9 mouse cellular contexts compared by ENCODE assay signal in genomic region chr5:33668223-33668622, GRCm38 (mm10). TPM values are rescaled to one million over a fixed set of nuclear protein-coding genes. Genes with fewer than 3 reads are reported as not detected.
DNase-seq lines count a peak whose midpoint lies in the region; ATAC-seq and TF ChIP-seq lines count a peak whose summit lies in the region.
"Had no signal": no experiment of that assay in that cellular context is flagged by ENCODE, and none has a peak within 500 bp of the region (broad histone marks: within the 10 kb centered on the region; RNA-seq: fewer than 3 reads in every experiment).

No protein-coding gene starts in this region.

- no peaks in the 10 kb centered on the region for H3K27me3 ChIP-seq in forebrain, postnatal 0 days (ENCODE audit: insufficient read depth, low read length)
- H3K27me3 ChIP-seq in forebrain, embryonic 13.5 days, result no peaks in the 10 kb centered on the region
- H3K27me3 ChIP-seq in limb, embryonic 14.5 days (ENCODE audit: control insufficient read depth, insufficient read depth, low read length), result no peaks in the 10 kb centered on the region
- no peaks in the 10 kb centered on the region for H3K27me3 ChIP-seq in forebrain, embryonic 12.5 days

- TF ChIP-seq POLR2A in limb, embryonic 14.5 days (IDR thresholded peaks at IDR 0.05; ENCODE audit: borderline replicate concordance, extremely low read depth, insufficient read depth, insufficient read length), result no peak

- no peak overlapping the region for H3K4me3 ChIP-seq in forebrain, postnatal 0 days (ENCODE audit: low read depth, low read length)
- H3K4me3 ChIP-seq in forebrain, embryonic 13.5 days, result no peak overlapping the region
- no peak overlapping the region for H3K4me3 ChIP-seq in limb, embryonic 14.5 days (replicated peaks; ENCODE audit: low read length)
- H3K4me3 ChIP-seq in forebrain, embryonic 12.5 days (replicated peaks), result no peak overlapping the region

- no peak overlapping the region for H3K9ac ChIP-seq in forebrain, postnatal 0 days
- H3K9ac ChIP-seq in forebrain, embryonic 13.5 days, result no peak overlapping the region
- no peak overlapping the region for H3K9ac ChIP-seq in limb, embryonic 14.5 days (ENCODE audit: low read depth, low read length, severe bottlenecking)
- H3K9ac ChIP-seq in forebrain, embryonic 12.5 days, result no peak overlapping the region

- peaks cover 8% of the 10 kb centered on the region; the same call in 1 of the 2 replicates for H3K36me3 ChIP-seq in forebrain, postnatal 0 days (ENCODE audit: insufficient read depth)
- H3K36me3 ChIP-seq in forebrain, embryonic 13.5 days (ENCODE audit: poor library complexity, severe bottlenecking), result peaks cover 88% of the 10 kb centered on the region
- peaks cover 81% of the 10 kb centered on the region for H3K36me3 ChIP-seq in limb, embryonic 14.5 days (ENCODE audit: control insufficient read depth, insufficient read depth, low read length)
- peaks cover 89% of the 10 kb centered on the region for H3K36me3 ChIP-seq in forebrain, embryonic 12.5 days (replicated peaks)

- no peak for ATAC-seq in forebrain, postnatal 0 days
- no peak for ATAC-seq in forebrain, embryonic 13.5 days
- 0 out of 2 replicates have a peak, but pooled peaks have one; percentile 34 for ATAC-seq in limb, embryonic 14.5 days (ENCODE audit: low FRiP score, low read depth)
- ATAC-seq in forebrain, embryonic 12.5 days (ENCODE audit: low FRiP score), result no peak

- no peaks in the 10 kb centered on the region for H3K4me1 ChIP-seq in forebrain, postnatal 0 days (ENCODE audit: insufficient read depth)
- H3K4me1 ChIP-seq in forebrain, embryonic 13.5 days, result no peaks in the 10 kb centered on the region
- no peaks in the 10 kb centered on the region for H3K4me1 ChIP-seq in limb, embryonic 14.5 days (ENCODE audit: control insufficient read depth, insufficient read depth, low read length)
- no peaks in the 10 kb centered on the region for H3K4me1 ChIP-seq in forebrain, embryonic 12.5 days

- no peak for DNase-seq in forebrain, postnatal 0 days
- peak; percentile 42 to 55 for DNase-seq in spleen, postnatal 36 days (ENCODE audit: low spot score in 2 of 2)
- no peak for DNase-seq in spleen, adult 12 weeks (ENCODE audit: low spot score)
- peak; percentile 61 for DNase-seq in limb, embryonic 14.5 days (ENCODE audit: low spot score)
- no peak for DNase-seq in right cerebral cortex, postnatal 14 days
- no peak for DNase-seq in frontal cortex, postnatal 10 days (ENCODE audit: low spot score in 2 of 2)
- DNase-seq: heart, postnatal 36 days had no signal

- H3K9me3 ChIP-seq in forebrain, postnatal 0 days (ENCODE audit: low read length), result no peaks in the 10 kb centered on the region
- no peaks in the 10 kb centered on the region for H3K9me3 ChIP-seq in forebrain, embryonic 13.5 days (replicated peaks)
- H3K9me3 ChIP-seq in limb, embryonic 14.5 days (ENCODE audit: control insufficient read depth, low read length), result no peaks in the 10 kb centered on the region
- H3K9me3 ChIP-seq in forebrain, embryonic 12.5 days, result no peaks in the 10 kb centered on the region

- peak; percentile 50 for TF ChIP-seq CTCF in forebrain, postnatal 0 days (IDR thresholded peaks at IDR 0.05; ENCODE audit: low read depth)

- no peak overlapping the region for H3K4me2 ChIP-seq in forebrain, postnatal 0 days (ENCODE audit: low read depth)
- H3K4me2 ChIP-seq in forebrain, embryonic 13.5 days, result no peak overlapping the region
- H3K4me2 ChIP-seq in limb, embryonic 14.5 days (replicated peaks; ENCODE audit: low read depth, low read length, severe bottlenecking), result no peak overlapping the region
- no peak overlapping the region for H3K4me2 ChIP-seq in forebrain, embryonic 12.5 days

- no peak overlapping the region for H3K27ac ChIP-seq in forebrain, postnatal 0 days (ENCODE audit: low read depth, low read length)
- H3K27ac ChIP-seq in forebrain, embryonic 13.5 days, result no peak overlapping the region
- no peak overlapping the region for H3K27ac ChIP-seq in limb, embryonic 14.5 days (replicated peaks; ENCODE audit: low read depth, low read length)
- no peak overlapping the region for H3K27ac ChIP-seq in forebrain, embryonic 12.5 days

RNA-seq across cellular contexts. Expression of gene Tmem129, which starts 10.0 kb away (rescaled TPM):
- 20.6 and 23.9 TPM in 2 replicates for total RNA-seq in forebrain, postnatal 0 days (2014; rRNA removed)
- 15.5 and 20.9 TPM in 2 replicates for polyA plus RNA-seq in forebrain, postnatal 0 days (2015; fragmentation: Nextera tagmentation; extraction: Ambion mirVana)
- 33.0 and 37.8 TPM in 2 replicates for polyA plus RNA-seq in forebrain, embryonic 13.5 days (2015; fragmentation: Nextera tagmentation; extraction: Ambion mirVana)
- 49.9 and 68.5 TPM in 2 replicates for polyA plus RNA-seq in limb, embryonic 14.5 days (2012; rRNA removed)
- 44.9 and 49.3 TPM in 2 replicates for polyA plus RNA-seq in limb, embryonic 14.5 days (2014; fragmentation: Nextera tagmentation; extraction: Ambion mirVana)
- polyA plus RNA-seq in forebrain, embryonic 12.5 days (2016; fragmentation: Nextera tagmentation; extraction: Ambion mirVana), result 34.6 and 39.6 TPM in 2 replicates

RNA-seq across cellular contexts. Expression of gene Tacc3, which starts 10.3 kb away (rescaled TPM):
- total RNA-seq in forebrain, postnatal 0 days (2014; rRNA removed), result 12.0 and 20.1 TPM in 2 replicates
- polyA plus RNA-seq in forebrain, postnatal 0 days (2015; fragmentation: Nextera tagmentation; extraction: Ambion mirVana), result 24.9 and 25.5 TPM in 2 replicates
- 189 and 190 TPM in 2 replicates for polyA plus RNA-seq in forebrain, embryonic 13.5 days (2015; fragmentation: Nextera tagmentation; extraction: Ambion mirVana)
- 84.3 and 103 TPM in 2 replicates for polyA plus RNA-seq in limb, embryonic 14.5 days (2012; rRNA removed)
- polyA plus RNA-seq in limb, embryonic 14.5 days (2014; fragmentation: Nextera tagmentation; extraction: Ambion mirVana), result 147 and 154 TPM in 2 replicates
- polyA plus RNA-seq in forebrain, embryonic 12.5 days (2016; fragmentation: Nextera tagmentation; extraction: Ambion mirVana), result 265 and 272 TPM in 2 replicates

RNA-seq across cellular contexts. Expression of gene Slbp, which starts 15.8 kb away (rescaled TPM):
- 88.7 and 89.8 TPM in 2 replicates for total RNA-seq in forebrain, postnatal 0 days (2014; rRNA removed)
- polyA plus RNA-seq in forebrain, postnatal 0 days (2015; fragmentation: Nextera tagmentation; extraction: Ambion mirVana), result 86.4 and 94.4 TPM in 2 replicates
- polyA plus RNA-seq in forebrain, embryonic 13.5 days (2015; fragmentation: Nextera tagmentation; extraction: Ambion mirVana), result 222 and 225 TPM in 2 replicates
- polyA plus RNA-seq in limb, embryonic 14.5 days (2012; rRNA removed), result 110 and 148 TPM in 2 replicates
- 190 and 199 TPM in 2 replicates for polyA plus RNA-seq in limb, embryonic 14.5 days (2014; fragmentation: Nextera tagmentation; extraction: Ambion mirVana)
- 265 and 268 TPM in 2 replicates for polyA plus RNA-seq in forebrain, embryonic 12.5 days (2016; fragmentation: Nextera tagmentation; extraction: Ambion mirVana)

RNA-seq across cellular contexts. Expression of gene Gm9903, which starts 38.5 kb away (rescaled TPM):
- total RNA-seq in forebrain, postnatal 0 days (2014; rRNA removed), result 1.00 TPM in 1 of 2 replicates, not detected in the other
- polyA plus RNA-seq in forebrain, postnatal 0 days (2015; fragmentation: Nextera tagmentation; extraction: Ambion mirVana), result 0.39 and 0.59 TPM in 2 replicates
- 0.55 and 0.61 TPM in 2 replicates for polyA plus RNA-seq in forebrain, embryonic 13.5 days (2015; fragmentation: Nextera tagmentation; extraction: Ambion mirVana)
- 0.78 and 0.80 TPM in 2 replicates for polyA plus RNA-seq in limb, embryonic 14.5 days (2012; rRNA removed)
- 0.73 and 0.89 TPM in 2 replicates for polyA plus RNA-seq in limb, embryonic 14.5 days (2014; fragmentation: Nextera tagmentation; extraction: Ambion mirVana)
- polyA plus RNA-seq in forebrain, embryonic 12.5 days (2016; fragmentation: Nextera tagmentation; extraction: Ambion mirVana), result 0.46 and 0.51 TPM in 2 replicates

RNA-seq across cellular contexts. Expression of gene Fam53a, which starts 38.8 kb away (rescaled TPM):
- 20.9 and 36.6 TPM in 2 replicates for total RNA-seq in forebrain, postnatal 0 days (2014; rRNA removed)
- 37.5 and 40.0 TPM in 2 replicates for polyA plus RNA-seq in forebrain, postnatal 0 days (2015; fragmentation: Nextera tagmentation; extraction: Ambion mirVana)
- 51.0 and 57.7 TPM in 2 replicates for polyA plus RNA-seq in forebrain, embryonic 13.5 days (2015; fragmentation: Nextera tagmentation; extraction: Ambion mirVana)
- 34.0 and 44.5 TPM in 2 replicates for polyA plus RNA-seq in limb, embryonic 14.5 days (2012; rRNA removed)
- polyA plus RNA-seq in limb, embryonic 14.5 days (2014; fragmentation: Nextera tagmentation; extraction: Ambion mirVana), result 68.4 and 79.6 TPM in 2 replicates
- polyA plus RNA-seq in forebrain, embryonic 12.5 days (2016; fragmentation: Nextera tagmentation; extraction: Ambion mirVana), result 55.0 and 57.4 TPM in 2 replicates

Comparison
In these comparisons a context has a peak if more than half of its experiments do, and no peak if none do; other contexts are left out.
1. DNase-seq: peak in spleen, postnatal 36 days (2 of 2) and limb, embryonic 14.5 days (single experiment); none in forebrain, postnatal 0 days (single experiment), spleen, adult 12 weeks (single experiment), right cerebral cortex, postnatal 14 days (single experiment) and frontal cortex, postnatal 10 days (0 of 2).